Comparison of ENCODE assay signal across 8 mouse cellular contexts in genomic region chr3:152191791-152192237, GRCm38 (mm10). TPM values are rescaled to one million over a fixed set of nuclear protein-coding genes. Genes with fewer than 3 reads are reported as not detected.
DNase-seq lines count a peak whose midpoint lies in the region; ATAC-seq and TF ChIP-seq lines count a peak whose summit lies in the region.

No protein-coding gene starts in this region.

- peaks cover 16% of the 10 kb centered on the region for H3K4me1 ChIP-seq in forebrain, embryonic 13.5 days
- H3K4me1 ChIP-seq in hindbrain, embryonic 14.5 days (replicated peaks; ENCODE audit: control insufficient read depth, insufficient read depth, low read length) = peaks cover 23% of the 10 kb centered on the region
- peaks cover 17 to 19% of the 10 kb centered on the region in 2 experiments for H3K4me1 ChIP-seq in liver, embryonic 14.5 days (replicated peaks; ENCODE audit: control insufficient read depth in 2 of 2, insufficient read depth in 2 of 2, low read length in 1 of 2)

- H3K9me3 ChIP-seq in forebrain, embryonic 13.5 days (replicated peaks) = no peaks in the 10 kb centered on the region
- H3K9me3 ChIP-seq in hindbrain, embryonic 14.5 days (ENCODE audit: control insufficient read depth, low read length) = no peaks in the 10 kb centered on the region
- no peaks in the 10 kb centered on the region for H3K9me3 ChIP-seq in liver, embryonic 14.5 days (ENCODE audit: control insufficient read depth, low read length)

- H3K4me3 ChIP-seq in forebrain, embryonic 13.5 days = peak overlapping the region; percentile 35
- H3K4me3 ChIP-seq in hindbrain, embryonic 14.5 days (replicated peaks; ENCODE audit: low read length) = peak overlapping the region; percentile 40
- H3K4me3 ChIP-seq in liver, embryonic 14.5 days (ENCODE audit: insufficient read depth in 1 of 2, low read depth in 2 of 2, low read length in 2 of 2) = peak overlapping the region; percentile 94 to 95

- peak overlapping the region; percentile 62 for H3K4me2 ChIP-seq in forebrain, embryonic 13.5 days
- H3K4me2 ChIP-seq in hindbrain, embryonic 14.5 days (replicated peaks) = peak overlapping the region; percentile 58
- H3K4me2 ChIP-seq in liver, embryonic 14.5 days (ENCODE audit: low read depth) = peak overlapping the region; percentile 87

- ATAC-seq in forebrain, embryonic 13.5 days = no peak
- peak; percentile 46; the same call in 1 of the 2 replicates for ATAC-seq in hindbrain, embryonic 14.5 days (ENCODE audit: low FRiP score)
- peak; percentile 43 for ATAC-seq in liver, embryonic 14.5 days (ENCODE audit: insufficient read depth)

- H3K27ac ChIP-seq in forebrain, embryonic 13.5 days = no peak overlapping the region
- peak overlapping the region; percentile 40 for H3K27ac ChIP-seq in hindbrain, embryonic 14.5 days
- peak overlapping the region; percentile 81 for H3K27ac ChIP-seq in liver, embryonic 14.5 days

- 0 out of 2 replicates have a peak, but pooled peaks cover under 1% of the 10 kb centered on the region for H3K36me3 ChIP-seq in forebrain, embryonic 13.5 days (ENCODE audit: poor library complexity, severe bottlenecking)
- no peaks in the 10 kb centered on the region for H3K36me3 ChIP-seq in hindbrain, embryonic 14.5 days (replicated peaks; ENCODE audit: control insufficient read depth, insufficient read depth)
- peaks cover under 1% of the 10 kb centered on the region for H3K36me3 ChIP-seq in liver, embryonic 14.5 days (replicated peaks; ENCODE audit: control insufficient read depth, insufficient read depth, low read depth)

- no peak for TF ChIP-seq EP300 in liver, embryonic 14.5 days (IDR thresholded peaks at IDR 0.05; ENCODE audit: low read depth)

- peak overlapping the region; percentile 44; the same call in 1 of the 2 replicates for H3K9ac ChIP-seq in forebrain, embryonic 13.5 days
- peak overlapping the region; percentile 47; the same call in 1 of the 2 replicates for H3K9ac ChIP-seq in hindbrain, embryonic 14.5 days
- peak overlapping the region; percentile 96 for H3K9ac ChIP-seq in liver, embryonic 14.5 days (replicated peaks)

- peak; percentile 32 to 36 for DNase-seq in cerebellum, adult 18-20 months
- no peak for DNase-seq in cerebellum, adult 9-11 months
- DNase-seq in adrenal gland, postnatal 36 days = peak; percentile 40 to 48
- DNase-seq in hindbrain, embryonic 14.5 days (ENCODE audit: low spot score) = no peak
- DNase-seq in liver, embryonic 14.5 days (ENCODE audit: low read depth in 3 of 3, low spot score in 3 of 3) = peak in 1 of 3 experiments; percentile 55
- peak; percentile 37 for DNase-seq in neural tube, embryonic 10.5 days (ENCODE audit: extremely low spot score, low spot score)
- DNase-seq in layer of hippocampus, postnatal 10 days (ENCODE audit: low spot score in 2 of 2) = no peak

- TF ChIP-seq CTCF in liver, embryonic 14.5 days (IDR thresholded peaks at IDR 0.05; ENCODE audit: low read depth) = 0 out of 2 replicates have a peak, but pooled peaks have one; percentile 28

- no peaks in the 10 kb centered on the region for H3K27me3 ChIP-seq in forebrain, embryonic 13.5 days
- no peaks in the 10 kb centered on the region for H3K27me3 ChIP-seq in hindbrain, embryonic 14.5 days (ENCODE audit: control insufficient read depth, insufficient read depth, low read length)
- no peaks in the 10 kb centered on the region for H3K27me3 ChIP-seq in liver, embryonic 14.5 days (ENCODE audit: control insufficient read depth, insufficient read depth, low read length)

- WGBS in forebrain, embryonic 13.5 days = 25% methylated on average over 6 of the region's 6 CpGs
- 40% methylated on average over 6 of the region's 6 CpGs for WGBS in hindbrain, embryonic 14.5 days
- WGBS in liver, embryonic 14.5 days (ENCODE audit: insufficient replicate concordance) = 9% methylated on average over 6 of the region's 6 CpGs

RNA-seq across cellular contexts. Expression of gene Dnajb4, which starts 18.3 kb away (rescaled TPM):
- total RNA-seq in adrenal gland, postnatal 36 days (2021) = 10 to 100 TPM; 43.4 to 58.1 TPM
- polyA plus RNA-seq in forebrain, embryonic 13.5 days (2015; fragmentation: Nextera tagmentation; extraction: Ambion mirVana) = 23.8 and 28.9 TPM in 2 replicates
- polyA plus RNA-seq in hindbrain, embryonic 14.5 days (2014; fragmentation: Nextera tagmentation; extraction: Ambion mirVana) = 40.0 and 46.5 TPM in 2 replicates
- polyA plus RNA-seq in liver, embryonic 14.5 days (2012; rRNA removed) = 10.9 and 18.3 TPM in 2 replicates
- 29.9 and 34.3 TPM in 2 replicates for polyA plus RNA-seq in liver, embryonic 14.5 days (2014; fragmentation: Nextera tagmentation; extraction: Ambion mirVana)
- 10 to 100 TPM; 45.5 to 49.6 TPM for total RNA-seq in layer of hippocampus, postnatal 10 days (2021)

RNA-seq across cellular contexts. Expression of gene Fubp1, which starts 18.4 kb away (rescaled TPM):
- total RNA-seq in adrenal gland, postnatal 36 days (2021) = 100 to 1,000 TPM; 117 to 140 TPM
- polyA plus RNA-seq in forebrain, embryonic 13.5 days (2015; fragmentation: Nextera tagmentation; extraction: Ambion mirVana) = 399 and 412 TPM in 2 replicates
- polyA plus RNA-seq in hindbrain, embryonic 14.5 days (2014; fragmentation: Nextera tagmentation; extraction: Ambion mirVana) = 208 and 210 TPM in 2 replicates
- 47.3 and 50.8 TPM in 2 replicates for polyA plus RNA-seq in liver, embryonic 14.5 days (2012; rRNA removed)
- 64.6 and 65.3 TPM in 2 replicates for polyA plus RNA-seq in liver, embryonic 14.5 days (2014; fragmentation: Nextera tagmentation; extraction: Ambion mirVana)
- 100 to 1,000 TPM; 136 to 139 TPM for total RNA-seq in layer of hippocampus, postnatal 10 days (2021)

RNA-seq across cellular contexts. Expression of gene Gipc2, which starts 25.8 kb away (rescaled TPM):
- total RNA-seq in adrenal gland, postnatal 36 days (2021) = 1 to 10 TPM in 1 of 2 experiments, under 1 TPM in 1; 0.79 to 1.3 TPM
- polyA plus RNA-seq in forebrain, embryonic 13.5 days (2015; fragmentation: Nextera tagmentation; extraction: Ambion mirVana) = 2.1 and 2.6 TPM in 2 replicates
- 9.2 and 11.7 TPM in 2 replicates for polyA plus RNA-seq in hindbrain, embryonic 14.5 days (2014; fragmentation: Nextera tagmentation; extraction: Ambion mirVana)
- polyA plus RNA-seq in liver, embryonic 14.5 days (2012; rRNA removed) = 5.1 and 7.7 TPM in 2 replicates
- polyA plus RNA-seq in liver, embryonic 14.5 days (2014; fragmentation: Nextera tagmentation; extraction: Ambion mirVana) = 16.9 and 17.8 TPM in 2 replicates
- 1 to 10 TPM; 1.3 to 2.8 TPM for total RNA-seq in layer of hippocampus, postnatal 10 days (2021)

Comparison
In these comparisons a context has a peak if more than half of its experiments do, and no peak if none do; other contexts are left out.
1. DNase-seq: peak in cerebellum, adult 18-20 months (2 of 2), adrenal gland, postnatal 36 days (2 of 2) and neural tube, embryonic 10.5 days (single experiment); none in cerebellum, adult 9-11 months (single experiment), hindbrain, embryonic 14.5 days (single experiment) and layer of hippocampus, postnatal 10 days (0 of 2).
2. H3K4me3 ChIP-seq: peak in every context shown above with its lines; median percentile 94 in liver, embryonic 14.5 days; 40 in hindbrain, embryonic 14.5 days; 35 in forebrain, embryonic 13.5 days.
3. H3K9ac ChIP-seq: peak in every context shown above with its lines; median percentile 96 in liver, embryonic 14.5 days; 47 in hindbrain, embryonic 14.5 days; 44 in forebrain, embryonic 13.5 days.
4. Peak in every context shown above with its lines, with median percentiles within 50 percentile points of each other: H3K4me2 ChIP-seq.